Mouse (Mus musculus): Measurements from ENCODE around the gene Cisd1.

DNA sequence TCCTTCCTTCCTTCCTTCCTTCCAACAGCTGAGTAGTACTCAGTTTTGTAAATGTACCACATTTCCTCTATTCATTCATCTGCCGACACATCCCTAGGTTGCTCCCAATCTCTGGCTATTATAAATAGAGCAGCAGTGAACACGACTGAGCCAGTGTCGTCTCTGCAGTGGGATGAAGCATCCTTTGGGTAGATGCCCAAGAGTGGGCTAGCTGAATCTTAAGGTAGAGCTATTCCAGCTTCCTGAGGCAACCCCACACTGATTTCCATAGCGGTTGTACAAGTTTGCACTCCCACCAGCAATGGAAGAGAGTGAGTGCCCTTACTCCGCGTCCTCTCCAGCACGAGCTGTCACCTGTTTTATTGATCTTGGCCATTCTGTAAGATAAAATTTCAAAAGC, 35.7 kb upstream of the Cisd1 start:
- TF ChIP-seq CTCF (IDR thresholded peaks at IDR 0.05; ENCODE audit: control insufficient read depth, insufficient read depth, low read length) (no peak), POLR2A (IDR thresholded peaks at IDR 0.05; ENCODE audit: borderline replicate concordance, control insufficient read depth, low read depth, low read length) (no peak)

Data from bone marrow, adult 2 months (tissue).